Mouse (Mus musculus) E14TG2a.4 (cell line): ENCODE data around the gene Abcb1b.

Source experiments
- CTCF ChIP-seq: conservative IDR thresholded peaks from 2 replicates; pipeline ENCODE4 v1.5.1; 2014; ENCODE audit warnings: low read length
- NANOG ChIP-seq: IDR thresholded peaks from 2 replicates; pipeline ENCODE4 v1.6.1; 2014; ENCODE audit warnings: borderline replicate concordance, low read length, mixed read lengths
- POU5F1 ChIP-seq: IDR thresholded peaks from 2 replicates; pipeline ENCODE4 v1.6.1; 2014; ENCODE audit warnings: low read length, borderline replicate concordance

GRCm38 (mm10) chr5:8877800-8878199 is 79.9 kb downstream of the Abcb1b start:
- TF ChIP-seq POU5F1 (no peak), CTCF (no peak), NANOG (no peak)
